Mouse (Mus musculus) heart, embryonic 14.5 days (tissue): ENCODE measurements at regions not wholly inside any gene's neighbourhood (a gene's known extent, or its start where the extent isn't known, plus 50 kb on each side); places are given as distances from the start of the nearest gene placed in this dataset.
"Not testable (repeated sequence)": the region's sequence is repeated elsewhere in the genome, so short reads cannot be mapped to it uniquely, and the experiment has no call there.

Experiments used
- ATAC-seq: fragments of 200-750 bp; cut with Nextera tagmentation; 2 replicates; pipeline ENCODE4 v1.8.0; 2017; ENCODE audit warnings: low read depth, moderate TSS enrichment; ENCODE audit not compliant: insufficient number of reproducible peaks, insufficient read depth, low FRiP score
- H3K27ac ChIP-seq, 2 experiments: fragments of 200-500 bp in 1 of 2; fragments of 300-500 bp in 1 of 2; sonication (generic) in 1 of 2; replicated peaks in 1 of 2; 2 replicates each; pipeline ENCODE4 v1.5.1; 2012 to 2014; ENCODE audit warnings: low read depth in 2 of 2, low read length in 2 of 2, control low read depth in 1 of 2, mild to moderate bottlenecking in 1 of 2, mixed read lengths in 1 of 2; ENCODE audit not compliant: control insufficient read depth in 1 of 2, insufficient read depth in 1 of 2
- H3K27me3 ChIP-seq: fragments of 300-500 bp; sonication (generic); 2 replicates; pipeline ENCODE4 v1.6.1; 2014; ENCODE audit warnings: mild to moderate bottlenecking, low read length, control low read depth; ENCODE audit not compliant: control insufficient read depth, insufficient read depth
- H3K36me3 ChIP-seq: fragments of 300-500 bp; sonication (generic); 2 replicates; pipeline ENCODE4 v1.6.1; 2014; ENCODE audit warnings: mild to moderate bottlenecking, control low read depth, low read length, mixed read lengths; ENCODE audit not compliant: control insufficient read depth, insufficient read depth
- H3K4me1 ChIP-seq, 2 experiments: fragments of 200-500 bp in 1 of 2; fragments of 300-500 bp in 1 of 2; sonication (generic) in 1 of 2; 2 replicates each; pipeline ENCODE4 v1.6.1; 2012 to 2014; ENCODE audit warnings: low read length in 2 of 2, control low read depth in 1 of 2, mixed read lengths in 1 of 2; ENCODE audit not compliant: control insufficient read depth in 2 of 2, insufficient read depth in 2 of 2
- H3K4me2 ChIP-seq: fragments of 300-500 bp; sonication (generic); 2 replicates; pipeline ENCODE4 v1.6.1; 2014; ENCODE audit warnings: mild to moderate bottlenecking, low read length
- H3K4me3 ChIP-seq, 2 experiments: fragments of 200-500 bp in 1 of 2; fragments of 300-500 bp in 1 of 2; sonication (generic) in 1 of 2; 2 replicates each; pipeline ENCODE4 v1.5.1; 2012 to 2014; ENCODE audit warnings: low read length in 2 of 2, mild to moderate bottlenecking in 2 of 2, control low read depth in 1 of 2, low read depth in 1 of 2, moderate library complexity in 1 of 2; ENCODE audit not compliant: control insufficient read depth in 1 of 2, insufficient read depth in 1 of 2
- H3K9ac ChIP-seq: fragments of 300-500 bp; sonication (generic); 2 replicates; pipeline ENCODE4 v1.6.1; 2014; ENCODE audit warnings: mild to moderate bottlenecking, low read length
- H3K9me3 ChIP-seq: fragments of 300-500 bp; sonication (generic); 2 replicates; pipeline ENCODE4 v1.6.1; 2016; ENCODE audit warnings: low read length, control low read depth; ENCODE audit not compliant: control insufficient read depth
- WGBS: fragments of 180-500 bp; shearing (Covaris S2); extraction: QIAGEN DNeasy Blood & Tissue Kit; methylation state at CpG from one replicate; pipeline ENCODE4 v1.1.7; 2014; 5-methylcytosine and 5-hydroxymethylcytosine counted together

DNA sequence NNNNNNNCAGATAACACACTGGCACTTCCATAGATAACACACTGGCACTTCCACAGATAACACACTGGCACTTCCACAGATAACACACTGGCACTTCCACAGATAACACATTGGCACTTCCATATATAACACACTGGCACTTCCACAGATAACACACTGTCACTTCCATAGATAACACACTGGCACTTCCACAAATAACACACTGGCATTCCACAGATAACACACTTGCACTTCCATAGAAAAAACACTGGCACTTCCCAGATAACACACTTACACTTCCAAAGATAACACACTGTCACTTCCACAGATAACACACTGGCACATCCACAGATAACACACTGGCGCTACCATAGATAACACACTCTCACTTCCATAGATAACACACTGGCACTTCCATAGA, 105.7 kb upstream of the Afdn start:
- H3K4me1 ChIP-seq: peaks cover 30 to 37% of the 10 kb centered on the region in 2 experiments
- H3K4me3 ChIP-seq, H3K9me3 ChIP-seq, ATAC-seq, H3K27me3 ChIP-seq, H3K27ac ChIP-seq, H3K9ac ChIP-seq, H3K4me2 ChIP-seq, H3K36me3 ChIP-seq: not testable (repeated sequence)
- WGBS: 65% methylated on average over 1 of the region's 1 CpGs

DNA sequence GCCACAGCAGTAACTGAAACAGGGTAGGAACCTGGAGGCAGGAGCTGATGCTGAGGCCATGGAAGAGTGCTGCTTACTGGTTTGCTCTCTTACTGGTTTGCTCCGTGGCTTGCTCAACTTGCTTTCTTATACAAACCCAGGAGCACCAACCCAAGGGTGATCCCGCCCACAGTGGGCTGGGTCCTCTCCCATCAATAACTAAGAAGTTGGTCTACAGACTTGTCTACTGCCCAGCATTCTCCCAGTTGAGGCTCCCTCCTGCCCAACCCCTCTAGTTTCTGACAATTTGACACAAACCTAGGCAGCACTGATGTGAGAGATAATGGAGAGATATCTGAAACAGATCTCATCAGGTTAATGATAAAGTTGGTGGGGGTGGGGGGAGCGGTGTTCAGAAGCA, 104.3 kb upstream of the Afdn start:
- WGBS: 38% methylated on average over 3 of the region's 3 CpGs
- Histone ChIP-seq H3K9ac (peak overlapping the region; percentile 44; the same call in 1 of the 2 replicates), H3K27ac (no peak overlapping the region), H3K4me1 (peaks cover 35 to 41% of the 10 kb centered on the region in 2 experiments), H3K36me3 (no peaks in the 10 kb centered on the region), H3K27me3 (no peaks in the 10 kb centered on the region), H3K9me3 (no peaks in the 10 kb centered on the region), H3K4me3 (no peak overlapping the region), H3K4me2 (peak overlapping the region; percentile 59)
- ATAC-seq: no peak

DNA sequence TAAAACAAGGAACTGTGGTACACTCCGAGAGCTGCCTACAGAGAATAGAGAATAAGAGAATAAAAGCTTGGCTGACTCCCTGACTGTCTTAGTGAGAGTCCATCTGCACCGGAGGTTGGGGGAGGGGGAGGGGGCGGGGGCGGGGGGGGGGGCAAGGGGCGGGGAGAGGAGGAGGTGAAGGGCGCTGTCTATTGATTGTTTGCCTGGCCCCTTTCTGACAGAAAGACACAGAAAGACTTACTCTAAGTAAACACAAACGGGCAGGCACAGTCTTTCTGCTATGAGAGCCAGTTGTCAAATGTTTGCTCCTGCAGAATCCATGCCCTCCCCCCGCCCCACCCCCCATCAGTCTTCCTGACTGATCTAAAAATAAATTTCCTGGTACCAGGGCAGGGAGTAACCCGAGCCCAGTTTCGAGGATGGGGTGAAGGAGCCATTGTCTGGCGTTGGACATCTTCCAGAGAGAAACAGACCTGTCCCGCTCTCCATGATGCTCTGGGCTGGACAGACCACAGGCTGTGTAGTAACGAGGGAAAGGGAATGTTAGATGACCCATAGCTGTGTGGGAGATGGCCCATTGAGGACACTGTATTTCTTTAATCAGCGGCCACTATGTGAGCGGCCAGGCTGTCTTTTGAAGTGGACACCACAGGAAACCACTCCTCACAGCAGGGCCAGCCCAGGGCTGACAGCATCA, 103.7 kb upstream of the Afdn start:
- no peaks in the 10 kb centered on the region for H3K27me3 ChIP-seq
- peak overlapping the region in 1 of 2 experiments; percentile 25; a peak in 2 of 4 replicates for H3K4me3 ChIP-seq
- 1% methylated on average over 12 of the region's 15 CpGs for WGBS
- ATAC-seq: no peak
- no peaks in the 10 kb centered on the region for H3K9me3 ChIP-seq
- H3K4me1 ChIP-seq: peaks cover 40 to 46% of the 10 kb centered on the region in 2 experiments
- no peaks in the 10 kb centered on the region for H3K36me3 ChIP-seq
- H3K4me2 ChIP-seq: peak overlapping the region; percentile 59
- peak overlapping the region; percentile 64 to 78 for H3K27ac ChIP-seq
- peak overlapping the region; percentile 44 for H3K9ac ChIP-seq

DNA sequence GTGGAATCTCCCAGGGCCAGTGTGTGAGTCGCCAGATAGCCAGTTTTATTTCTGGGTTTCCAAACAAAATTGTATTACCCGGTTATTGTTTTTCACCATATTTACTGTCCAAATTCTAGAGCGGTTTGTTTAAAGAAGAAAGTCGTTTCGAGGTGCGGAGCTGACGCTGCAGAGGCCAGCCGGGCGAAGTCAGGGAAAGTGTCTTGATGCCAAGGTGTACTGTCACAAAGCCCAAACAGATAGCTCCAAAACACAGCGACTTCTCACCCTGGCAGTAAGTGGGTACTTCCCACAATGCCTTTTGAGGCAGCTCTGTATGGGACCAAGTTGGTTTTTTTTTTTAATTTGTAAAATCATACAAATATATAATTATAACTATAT, 103.2 kb upstream of the Afdn start:
- no peaks in the 10 kb centered on the region for H3K9me3 ChIP-seq
- no peak for ATAC-seq
- H3K27me3 ChIP-seq: no peaks in the 10 kb centered on the region
- peak overlapping the region; percentile 44 for H3K9ac ChIP-seq
- peaks cover 42 to 49% of the 10 kb centered on the region in 2 experiments for H3K4me1 ChIP-seq
- H3K27ac ChIP-seq: peak overlapping the region; percentile 64 to 78; a peak in 3 of 4 replicates
- 25% methylated on average over 10 of the region's 10 CpGs for WGBS
- H3K4me3 ChIP-seq: peak overlapping the region in 1 of 2 experiments; percentile 25; a peak in 1 of 4 replicates
- peak overlapping the region; percentile 59 for H3K4me2 ChIP-seq
- H3K36me3 ChIP-seq: no peaks in the 10 kb centered on the region

DNA sequence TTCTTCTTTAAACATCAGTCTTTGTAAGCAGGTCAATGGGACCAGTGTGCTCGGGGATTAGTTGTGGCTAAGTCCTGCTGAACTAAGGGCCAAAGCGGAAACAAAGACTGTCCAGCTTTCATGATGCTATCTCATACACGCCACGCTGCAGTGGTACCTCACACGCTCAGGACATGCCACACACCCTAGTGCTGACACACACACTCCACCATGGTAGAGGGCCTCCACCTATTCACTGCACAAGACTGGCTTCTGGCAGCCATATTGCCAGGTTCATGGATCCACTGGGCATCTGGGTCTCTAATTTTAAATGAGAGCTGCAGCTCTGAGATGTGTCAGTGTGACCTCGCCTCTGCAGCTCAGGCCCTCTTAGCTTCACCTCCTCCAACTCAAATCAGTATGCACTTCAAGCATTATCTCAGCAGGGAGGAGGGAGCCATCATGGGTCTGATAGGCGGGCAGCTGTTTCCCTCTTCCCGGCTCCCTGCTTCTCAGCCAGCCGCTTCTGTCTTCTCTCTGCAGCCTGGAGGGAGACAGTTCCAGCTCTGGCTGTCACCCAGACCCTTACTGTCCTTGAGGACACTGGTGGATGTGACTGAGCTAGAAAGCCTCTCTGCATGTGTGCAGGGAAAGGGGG, 102.6 kb upstream of the Afdn start:
- Histone ChIP-seq H3K4me3 (no peak overlapping the region), H3K4me1 (peaks cover 42 to 49% of the 10 kb centered on the region in 2 experiments), H3K27ac (peak overlapping the region; percentile 78 to 86), H3K4me2 (no peak overlapping the region), H3K9ac (no peak overlapping the region), H3K27me3 (no peaks in the 10 kb centered on the region), H3K36me3 (no peaks in the 10 kb centered on the region), H3K9me3 (no peaks in the 10 kb centered on the region)
- 26% methylated on average over 9 of the region's 9 CpGs for WGBS
- ATAC-seq: peak; percentile 72

DNA sequence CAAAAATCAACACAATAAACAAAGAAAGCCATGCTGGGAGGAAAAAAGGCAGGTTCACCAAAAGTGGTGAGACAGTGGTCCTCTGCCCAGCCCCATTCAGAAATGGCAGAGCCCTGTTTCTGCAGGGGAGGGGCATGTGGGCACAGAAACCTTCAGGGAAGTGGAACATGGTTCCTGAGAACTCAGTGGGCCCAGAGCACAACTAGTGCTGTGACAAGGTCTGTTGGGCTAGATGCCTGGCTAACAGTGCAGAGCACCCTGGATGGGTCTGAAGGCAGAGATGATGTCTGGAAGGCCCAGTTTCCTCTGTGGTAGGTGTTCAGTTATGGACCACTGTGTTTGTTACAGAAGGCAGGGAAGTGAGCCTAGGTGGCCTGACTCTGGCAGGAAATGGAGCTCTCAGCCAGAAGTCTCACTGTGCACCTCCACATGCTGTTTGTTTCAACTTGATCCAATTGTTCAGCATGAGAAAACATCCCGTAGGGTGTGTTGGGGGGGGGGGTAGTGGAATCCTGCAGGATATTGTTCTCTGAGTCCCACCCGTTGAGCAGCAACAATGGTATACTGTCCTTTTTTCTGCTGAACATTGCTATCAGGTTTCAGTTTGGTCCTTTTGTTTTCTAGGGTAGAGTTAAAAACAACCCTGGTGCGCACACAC, 101.9 kb upstream of the Afdn start:
- WGBS: 53% methylated on average over 3 of the region's 3 CpGs
- H3K4me1 ChIP-seq: peaks cover 42 to 49% of the 10 kb centered on the region in 2 experiments
- ATAC-seq: peak; percentile 8; the same call in 1 of the 2 replicates

DNA sequence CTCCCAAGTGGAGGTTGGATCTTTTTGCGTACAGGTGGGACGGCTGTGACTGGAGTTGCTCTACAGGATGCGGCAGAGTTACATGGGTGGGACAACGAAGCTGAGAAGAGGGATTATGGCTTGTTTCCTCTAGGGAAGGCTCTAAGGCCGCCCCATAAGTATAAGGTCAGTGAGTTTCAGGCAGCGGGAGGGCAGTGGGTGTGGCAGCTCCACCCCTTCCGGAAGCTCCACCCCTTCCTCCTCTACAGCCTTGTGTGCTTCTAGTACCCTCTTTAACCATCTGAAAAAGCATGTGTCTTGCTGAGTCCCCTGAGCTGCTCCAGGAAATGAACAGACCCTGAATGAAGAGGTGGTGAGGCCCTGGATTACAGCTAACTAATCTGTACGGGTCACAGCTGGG, 101.2 kb upstream of the Afdn start:
- Histone ChIP-seq H3K9ac (no peak overlapping the region), H3K4me2 (0 out of 2 replicates have a peak overlapping the region, but pooled peaks have one; percentile 4), H3K36me3 (no peaks in the 10 kb centered on the region), H3K27ac (peak overlapping the region in 1 of 2 experiments; percentile 78; a peak in 3 of 4 replicates), H3K27me3 (no peaks in the 10 kb centered on the region), H3K4me3 (no peak overlapping the region), H3K9me3 (no peaks in the 10 kb centered on the region), H3K4me1 (peaks cover 42 to 49% of the 10 kb centered on the region in 2 experiments)
- 45% methylated on average over 8 of the region's 8 CpGs for WGBS
- 0 out of 2 replicates have a peak, but pooled peaks have one; percentile 17 for ATAC-seq

More for the DNA sequence above, 101.9 kb upstream of the Afdn start:
- no peaks in the 10 kb centered on the region for H3K36me3 ChIP-seq
- 0 out of 2 replicates have a peak overlapping the region, but pooled peaks have one; percentile 4 for H3K4me2 ChIP-seq
- H3K9me3 ChIP-seq: no peaks in the 10 kb centered on the region
- peak overlapping the region; percentile 70 to 78 for H3K27ac ChIP-seq
- H3K9ac ChIP-seq: no peak overlapping the region
- H3K27me3 ChIP-seq: no peaks in the 10 kb centered on the region
- H3K4me3 ChIP-seq: no peak overlapping the region
